8 mouse cellular contexts compared by ENCODE assay signal in the genomic region with DNA sequence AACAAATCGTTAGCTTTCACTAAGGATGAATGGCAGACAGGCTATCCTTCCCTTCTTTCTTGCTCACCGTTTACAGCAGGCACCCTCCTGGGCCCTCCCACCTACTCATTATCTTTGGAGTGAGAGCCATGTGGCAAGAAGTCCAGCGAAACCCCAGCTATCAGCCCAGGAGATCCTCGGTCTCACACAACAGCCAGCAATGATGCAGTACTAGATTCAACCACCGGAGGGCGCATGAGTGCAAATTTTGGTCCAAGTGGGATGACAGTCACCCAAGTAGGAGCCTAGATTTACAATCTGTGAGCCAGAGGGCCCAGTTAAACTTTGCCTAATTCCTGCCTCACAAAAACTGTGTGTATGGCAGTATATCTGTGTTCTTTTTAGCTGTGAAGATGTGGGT. TPM values are rescaled to one million over a fixed set of nuclear protein-coding genes. Genes with fewer than 3 reads are reported as not detected.
DNase-seq lines count a peak whose midpoint lies in the region; ATAC-seq and TF ChIP-seq lines count a peak whose summit lies in the region.

No protein-coding gene starts in this region.

- H3K36me3 ChIP-seq in heart, embryonic 13.5 days = no peaks in the 10 kb centered on the region
- no peaks in the 10 kb centered on the region for H3K36me3 ChIP-seq in kidney, postnatal 0 days (ENCODE audit: insufficient read depth, low read length)
- no peaks in the 10 kb centered on the region for H3K36me3 ChIP-seq in liver, adult 2 months (ENCODE audit: control insufficient read depth, insufficient read depth, low read length)
- H3K36me3 ChIP-seq in splenic B cell, adult 2 months (ENCODE audit: control insufficient read depth, insufficient read depth, low read length, poor library complexity, severe bottlenecking) = no peaks in the 10 kb centered on the region

- peak; percentile 78 for ATAC-seq in erythroid progenitor cell, adult 5-6 weeks (replicated peaks; ENCODE audit: low FRiP score, poor library complexity, severe bottlenecking)
- ATAC-seq in heart, embryonic 13.5 days (ENCODE audit: extremely low read depth, insufficient number of reproducible peaks, low FRiP score, low TSS enrichment) = no peak
- peak; percentile 63; the same call in 1 of the 2 replicates for ATAC-seq in kidney, postnatal 0 days (replicated peaks; ENCODE audit: low FRiP score, low read depth)

- peak overlapping the region; percentile 55; the same call in 1 of the 2 replicates for H3K9ac ChIP-seq in heart, embryonic 13.5 days
- H3K9ac ChIP-seq in kidney, postnatal 0 days (ENCODE audit: low read depth, low read length) = peak overlapping the region; percentile 24; the same call in 1 of the 2 replicates
- H3K9ac ChIP-seq in liver, adult 2 months (ENCODE audit: low read depth, low read length) = 0 out of 2 replicates have a peak overlapping the region, but pooled peaks have one; percentile 7

- DNase-seq in CD4-positive, CD25-positive, alpha-beta regulatory T cell, adult 2 months (ENCODE audit: low read depth, low spot score) = peak; percentile 85
- peak; percentile 88 for DNase-seq in brain, embryonic 14.5 days (ENCODE audit: low read depth)
- DNase-seq in kidney, postnatal 0 days (ENCODE audit: low spot score) = peak; percentile 85
- peak; percentile 70 for DNase-seq in liver, adult 2 months (ENCODE audit: extremely low read depth, low read depth, low spot score)
- peak; percentile 85 for DNase-seq in naive thymus-derived CD4-positive, alpha-beta T cell, adult 2 months (ENCODE audit: low read depth)
- peak; percentile 86 for DNase-seq in splenic B cell, adult 2 months (ENCODE audit: low read depth, low spot score)

- H3K4me2 ChIP-seq in heart, embryonic 13.5 days = peak overlapping the region; percentile 51
- H3K4me2 ChIP-seq in kidney, postnatal 0 days (ENCODE audit: low read length) = no peak overlapping the region

- no peaks in the 10 kb centered on the region for H3K79me2 ChIP-seq in liver, adult 2 months (ENCODE audit: control insufficient read depth, insufficient read depth, low read length)

- H3K9me3 ChIP-seq in heart, embryonic 13.5 days = no peaks in the 10 kb centered on the region
- no peaks in the 10 kb centered on the region for H3K9me3 ChIP-seq in kidney, postnatal 0 days (replicated peaks; ENCODE audit: low read length)

- H3K4me1 ChIP-seq in heart, embryonic 13.5 days = peaks cover 12% of the 10 kb centered on the region
- H3K4me1 ChIP-seq in kidney, postnatal 0 days (replicated peaks; ENCODE audit: insufficient read depth, low read length) = peaks cover 12% of the 10 kb centered on the region
- H3K4me1 ChIP-seq in liver, adult 2 months (ENCODE audit: control insufficient read depth, insufficient read depth, low read length) = peaks cover 19% of the 10 kb centered on the region

- no peak overlapping the region for H3K4me3 ChIP-seq in heart, embryonic 13.5 days
- no peak overlapping the region for H3K4me3 ChIP-seq in kidney, postnatal 0 days (replicated peaks; ENCODE audit: low read depth, low read length)
- H3K4me3 ChIP-seq in liver, adult 2 months (ENCODE audit: insufficient read depth, low read depth, low read length) = no peak overlapping the region

- TF ChIP-seq CTCF in brain, embryonic 14.5 days (IDR thresholded peaks at IDR 0.05; ENCODE audit: borderline replicate concordance, extremely low read depth, insufficient read depth, insufficient read length) = peak; percentile 94
- peak; percentile 97 for TF ChIP-seq CTCF in kidney, postnatal 0 days (IDR thresholded peaks at IDR 0.05; ENCODE audit: low read depth)
- TF ChIP-seq CTCF in liver, adult 2 months (IDR thresholded peaks at IDR 0.05; ENCODE audit: low read depth, low read length) = peak; percentile 81

- H3K27me3 ChIP-seq in heart, embryonic 13.5 days (replicated peaks) = peaks cover 42% of the 10 kb centered on the region
- H3K27me3 ChIP-seq in kidney, postnatal 0 days (ENCODE audit: insufficient read depth, low read length) = no peaks in the 10 kb centered on the region
- H3K27me3 ChIP-seq in liver, adult 2 months (ENCODE audit: control insufficient read depth, insufficient read depth, low read length) = no peaks in the 10 kb centered on the region
- 0 out of 2 replicates have a peak, but pooled peaks cover 3% of the 10 kb centered on the region for H3K27me3 ChIP-seq in splenic B cell, adult 2 months (ENCODE audit: control insufficient read depth, insufficient read depth, low read length, poor library complexity, severe bottlenecking)

- H3K27ac ChIP-seq in heart, embryonic 13.5 days (replicated peaks) = no peak overlapping the region
- H3K27ac ChIP-seq in kidney, postnatal 0 days = no peak overlapping the region
- no peak overlapping the region for H3K27ac ChIP-seq in liver, adult 2 months (replicated peaks; ENCODE audit: insufficient read depth, low read depth, low read length)

- WGBS in heart, embryonic 13.5 days = 6% methylated on average over 6 of the region's 6 CpGs
- WGBS in kidney, postnatal 0 days = 3% methylated on average over 6 of the region's 6 CpGs
- 3% methylated on average over 6 of the region's 6 CpGs for WGBS in liver, adult 2 months

- TF ChIP-seq POLR2A in brain, embryonic 14.5 days (IDR thresholded peaks at IDR 0.05; ENCODE audit: borderline replicate concordance, extremely low read depth, insufficient read depth, insufficient read length, poor library complexity, severe bottlenecking) = no peak
- TF ChIP-seq POLR2A in liver, adult 2 months (IDR thresholded peaks at IDR 0.05; ENCODE audit: extremely low read depth, insufficient read depth, low read length) = no peak

RNA-seq across cellular contexts. Expression of a gene that starts 5.2 kb away (rescaled TPM):
- polyA plus RNA-seq in brain, embryonic 14.5 days (2012; rRNA removed) = 15.6 and 32.2 TPM in 2 replicates
- 24.5 and 44.4 TPM in 2 replicates for total RNA-seq in erythroid progenitor cell, adult 5-6 weeks (2015; ENCODE audit: low replicate concordance)
- total RNA-seq in erythroid progenitor cell, adult 5-6 weeks (2017; ENCODE audit: low replicate concordance) = 11.6 TPM in 1 of 2 replicates, not detected in the other
- polyA plus RNA-seq in heart, embryonic 13.5 days (2015; fragmentation: Nextera tagmentation; extraction: Ambion mirVana) = 27.9 and 61.6 TPM in 2 replicates
- polyA plus RNA-seq in kidney, postnatal 0 days (2015; fragmentation: Nextera tagmentation; extraction: Ambion mirVana) = 98.3 and 113 TPM in 2 replicates
- 120 and 122 TPM in 2 replicates for total RNA-seq in liver, adult 2 months (2014; rRNA removed)
- 9.4 and 162 TPM in 2 replicates for polyA plus RNA-seq in liver, adult 2 months (2012; rRNA removed)

RNA-seq across cellular contexts. Expression of a gene that starts 11.6 kb away (rescaled TPM):
- polyA plus RNA-seq in brain, embryonic 14.5 days (2012; rRNA removed) = 38.9 and 76.5 TPM in 2 replicates
- 62.5 and 80.4 TPM in 2 replicates for total RNA-seq in erythroid progenitor cell, adult 5-6 weeks (2015; ENCODE audit: low replicate concordance)
- 18.0 and 24.4 TPM in 2 replicates for total RNA-seq in erythroid progenitor cell, adult 5-6 weeks (2017; ENCODE audit: low replicate concordance)
- polyA plus RNA-seq in heart, embryonic 13.5 days (2015; fragmentation: Nextera tagmentation; extraction: Ambion mirVana) = 230 and 374 TPM in 2 replicates
- 499 and 556 TPM in 2 replicates for polyA plus RNA-seq in kidney, postnatal 0 days (2015; fragmentation: Nextera tagmentation; extraction: Ambion mirVana)
- total RNA-seq in liver, adult 2 months (2014; rRNA removed) = 270 and 333 TPM in 2 replicates
- 388 and 1,689 TPM in 2 replicates for polyA plus RNA-seq in liver, adult 2 months (2012; rRNA removed)

RNA-seq across cellular contexts. Expression of a gene that starts 14.8 kb away (rescaled TPM):
- 139 and 158 TPM in 2 replicates for polyA plus RNA-seq in brain, embryonic 14.5 days (2012; rRNA removed)
- not detected in 2 replicates for total RNA-seq in erythroid progenitor cell, adult 5-6 weeks (2015; ENCODE audit: low replicate concordance)
- not detected in 2 replicates for total RNA-seq in erythroid progenitor cell, adult 5-6 weeks (2017; ENCODE audit: low replicate concordance)
- polyA plus RNA-seq in heart, embryonic 13.5 days (2015; fragmentation: Nextera tagmentation; extraction: Ambion mirVana) = 36.5 and 47.5 TPM in 2 replicates
- 2.2 and 2.7 TPM in 2 replicates for polyA plus RNA-seq in kidney, postnatal 0 days (2015; fragmentation: Nextera tagmentation; extraction: Ambion mirVana)
- not detected in 2 replicates for total RNA-seq in liver, adult 2 months (2014; rRNA removed)
- 0.21 TPM in 1 of 2 replicates, not detected in the other for polyA plus RNA-seq in liver, adult 2 months (2012; rRNA removed)

RNA-seq across cellular contexts. Expression of a gene that starts 30.2 kb away (rescaled TPM):
- not detected in 2 replicates for polyA plus RNA-seq in brain, embryonic 14.5 days (2012; rRNA removed)
- not detected in 2 replicates for total RNA-seq in erythroid progenitor cell, adult 5-6 weeks (2015; ENCODE audit: low replicate concordance)
- not detected in 2 replicates for total RNA-seq in erythroid progenitor cell, adult 5-6 weeks (2017; ENCODE audit: low replicate concordance)
- polyA plus RNA-seq in heart, embryonic 13.5 days (2015; fragmentation: Nextera tagmentation; extraction: Ambion mirVana) = not detected in 2 replicates
- not detected in 2 replicates for polyA plus RNA-seq in kidney, postnatal 0 days (2015; fragmentation: Nextera tagmentation; extraction: Ambion mirVana)
- total RNA-seq in liver, adult 2 months (2014; rRNA removed) = not detected in 2 replicates
- not detected in 2 replicates for polyA plus RNA-seq in liver, adult 2 months (2012; rRNA removed)

RNA-seq across cellular contexts. Expression of a gene that starts 47.1 kb away (rescaled TPM):
- polyA plus RNA-seq in brain, embryonic 14.5 days (2012; rRNA removed) = 54.7 and 61.0 TPM in 2 replicates
- total RNA-seq in erythroid progenitor cell, adult 5-6 weeks (2015; ENCODE audit: low replicate concordance) = 21.8 and 22.7 TPM in 2 replicates
- total RNA-seq in erythroid progenitor cell, adult 5-6 weeks (2017; ENCODE audit: low replicate concordance) = 10.3 and 20.4 TPM in 2 replicates
- 58.0 and 65.9 TPM in 2 replicates for polyA plus RNA-seq in heart, embryonic 13.5 days (2015; fragmentation: Nextera tagmentation; extraction: Ambion mirVana)
- polyA plus RNA-seq in kidney, postnatal 0 days (2015; fragmentation: Nextera tagmentation; extraction: Ambion mirVana) = 45.0 and 53.6 TPM in 2 replicates
- total RNA-seq in liver, adult 2 months (2014; rRNA removed) = 2.3 and 3.2 TPM in 2 replicates
- 3.4 and 4.6 TPM in 2 replicates for polyA plus RNA-seq in liver, adult 2 months (2012; rRNA removed)

Comparison
In these comparisons a context has a peak if more than half of its experiments do, and no peak if none do; other contexts are left out.
1. RNA of a gene that starts 14.8 kb away (polyA plus RNA-seq): 139 to 158 TPM in brain, embryonic 14.5 days and 36.5 to 47.5 TPM in heart, embryonic 13.5 days; 2.2 to 2.7 TPM in kidney, postnatal 0 days and 0.21 TPM in liver, adult 2 months; every median in the first group is over 10 times any median in the second.
2. Peak in every context shown above with its lines, with median percentiles within 50 percentile points of each other: DNase-seq, CTCF ChIP-seq and H3K9ac ChIP-seq.